Mouse (Mus musculus): ENCODE results near the gene Ano6.

Ano6 gene

DNA sequence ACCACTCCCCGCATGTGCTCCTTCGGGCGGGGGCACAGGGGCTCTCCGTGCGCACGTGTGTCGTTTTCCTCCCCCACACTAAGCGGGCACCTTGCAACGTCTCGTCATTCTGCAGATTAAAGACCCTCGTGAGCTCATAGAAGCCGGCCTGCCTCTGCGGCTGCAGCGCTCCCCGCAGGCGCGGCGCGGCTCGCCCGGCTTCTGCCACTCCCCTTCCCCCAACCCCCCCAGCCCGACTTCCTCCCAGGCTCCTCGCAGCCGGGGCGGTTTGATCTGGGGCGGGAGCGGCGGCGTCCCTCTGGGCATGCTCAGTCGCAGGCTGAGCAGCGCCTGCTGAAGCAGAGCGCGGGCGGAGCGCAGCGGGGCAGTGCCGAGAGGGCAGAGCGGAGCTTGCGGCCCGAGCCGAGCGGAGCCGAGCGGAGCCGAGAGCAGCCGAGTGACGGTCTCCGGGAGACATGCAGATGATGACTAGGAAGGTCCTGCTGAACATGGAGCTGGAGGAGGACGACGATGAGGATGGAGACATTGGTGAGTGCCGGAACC is at the start of gene Ano6:
TSS of gene Ano6 (plus strand) at position 315 of the 543 bp plus-strand sequence.
- DNase-seq (ENCODE audit: low read depth, low spot score) = peak; percentile 20

DNA sequence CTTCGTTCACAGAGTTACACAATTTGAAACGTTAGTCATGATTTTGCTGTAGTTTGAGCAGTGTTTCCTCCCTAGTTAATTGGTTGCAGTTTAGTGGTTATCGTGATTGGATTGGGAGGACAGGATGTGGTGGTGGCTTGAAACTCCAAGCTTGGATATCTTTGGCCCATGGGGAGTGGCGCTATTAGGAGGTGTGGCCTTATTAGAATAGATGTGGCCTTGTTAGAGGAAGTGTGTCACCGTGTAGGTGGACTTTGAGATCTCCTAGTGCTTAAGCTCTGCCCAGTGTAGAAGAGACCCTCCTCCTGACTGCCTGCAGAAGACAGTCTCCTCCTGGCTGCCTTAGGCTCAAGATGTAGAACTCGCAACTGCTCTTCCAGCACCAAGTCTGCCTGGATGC is 47.7 kb upstream of the Ano6 start:
- no peak for DNase-seq (ENCODE audit: low read depth, low spot score)

DNA sequence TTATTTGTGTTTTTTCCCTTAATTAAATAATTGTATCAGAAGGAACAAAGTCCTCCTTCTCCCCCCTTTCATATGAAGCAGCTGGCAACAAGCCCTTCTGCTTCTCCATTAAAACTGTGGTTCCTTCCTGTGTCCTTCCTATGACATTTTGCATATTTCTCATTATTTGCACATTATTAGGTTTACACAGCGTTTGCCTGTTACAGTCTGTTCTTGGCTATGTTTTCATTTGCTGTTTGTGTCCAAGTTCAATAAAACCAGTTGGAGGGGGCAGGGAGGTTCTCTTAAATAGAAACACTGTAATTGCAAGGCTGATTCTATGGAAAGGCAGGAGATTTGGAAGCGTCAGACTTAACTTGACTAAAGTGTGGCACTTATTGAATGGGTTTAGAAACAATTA is 46.8 kb upstream of the Ano6 start:
- no peak for DNase-seq (ENCODE audit: low read depth, low spot score)

DNA sequence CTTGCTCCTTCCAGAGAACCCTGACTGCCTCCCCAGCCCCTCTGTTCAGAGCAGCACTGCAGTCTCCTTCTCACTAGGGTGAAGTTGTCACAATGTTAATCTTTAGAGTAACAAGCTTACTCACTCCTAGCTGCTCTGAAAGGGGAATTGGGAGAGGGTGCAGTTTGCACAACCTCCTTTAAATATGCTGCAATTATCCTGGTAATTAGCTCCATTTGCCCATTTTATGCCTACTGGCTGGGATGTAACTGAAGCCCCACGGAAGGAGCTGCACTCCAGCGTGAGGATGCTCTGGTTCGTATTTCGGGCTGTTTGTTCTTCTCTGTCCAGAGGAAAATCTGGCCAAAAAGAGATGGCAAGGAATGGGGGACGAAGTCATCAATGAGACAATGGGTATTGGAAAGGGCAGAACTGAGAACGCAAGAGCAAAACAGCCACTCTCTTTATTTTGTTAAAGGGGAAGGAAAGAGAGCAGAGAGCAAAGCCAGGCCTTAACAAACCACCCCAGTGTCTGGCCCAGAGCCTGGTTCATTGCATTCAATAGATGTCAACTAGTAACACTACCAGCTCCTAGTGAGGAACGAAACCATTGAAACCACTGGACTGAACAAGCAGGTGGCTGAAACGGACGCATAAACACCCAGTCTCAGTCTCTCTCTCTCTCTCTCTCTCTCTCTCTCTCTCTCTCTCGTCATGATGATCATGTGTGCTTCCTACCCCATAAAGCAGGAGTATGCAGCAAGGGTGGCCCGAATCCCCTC is 45.1 kb upstream of the Ano6 start:
- DNase-seq (ENCODE audit: low read depth, low spot score) = no peak

DNA sequence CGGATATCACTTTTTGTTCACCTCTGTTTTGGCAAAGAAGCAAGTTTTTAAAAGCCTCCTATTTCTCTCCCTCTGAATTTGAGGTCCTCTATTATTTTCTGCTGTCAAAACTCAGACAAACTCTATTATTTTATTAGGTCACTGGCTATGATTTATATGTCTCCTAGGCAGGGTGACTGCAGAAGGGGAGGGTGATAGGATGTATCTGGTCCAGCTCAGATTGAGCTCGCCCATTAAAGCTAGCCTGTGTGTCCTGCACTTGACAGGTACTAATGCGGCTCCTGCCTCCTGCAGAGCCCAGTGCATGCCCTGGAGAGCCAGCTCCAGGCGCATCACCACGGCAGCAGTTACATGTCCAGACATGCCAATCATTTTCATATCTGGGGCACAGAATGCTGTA is 44.1 kb upstream of the Ano6 start:
- DNase-seq (ENCODE audit: low read depth, low spot score) = no peak

DNA sequence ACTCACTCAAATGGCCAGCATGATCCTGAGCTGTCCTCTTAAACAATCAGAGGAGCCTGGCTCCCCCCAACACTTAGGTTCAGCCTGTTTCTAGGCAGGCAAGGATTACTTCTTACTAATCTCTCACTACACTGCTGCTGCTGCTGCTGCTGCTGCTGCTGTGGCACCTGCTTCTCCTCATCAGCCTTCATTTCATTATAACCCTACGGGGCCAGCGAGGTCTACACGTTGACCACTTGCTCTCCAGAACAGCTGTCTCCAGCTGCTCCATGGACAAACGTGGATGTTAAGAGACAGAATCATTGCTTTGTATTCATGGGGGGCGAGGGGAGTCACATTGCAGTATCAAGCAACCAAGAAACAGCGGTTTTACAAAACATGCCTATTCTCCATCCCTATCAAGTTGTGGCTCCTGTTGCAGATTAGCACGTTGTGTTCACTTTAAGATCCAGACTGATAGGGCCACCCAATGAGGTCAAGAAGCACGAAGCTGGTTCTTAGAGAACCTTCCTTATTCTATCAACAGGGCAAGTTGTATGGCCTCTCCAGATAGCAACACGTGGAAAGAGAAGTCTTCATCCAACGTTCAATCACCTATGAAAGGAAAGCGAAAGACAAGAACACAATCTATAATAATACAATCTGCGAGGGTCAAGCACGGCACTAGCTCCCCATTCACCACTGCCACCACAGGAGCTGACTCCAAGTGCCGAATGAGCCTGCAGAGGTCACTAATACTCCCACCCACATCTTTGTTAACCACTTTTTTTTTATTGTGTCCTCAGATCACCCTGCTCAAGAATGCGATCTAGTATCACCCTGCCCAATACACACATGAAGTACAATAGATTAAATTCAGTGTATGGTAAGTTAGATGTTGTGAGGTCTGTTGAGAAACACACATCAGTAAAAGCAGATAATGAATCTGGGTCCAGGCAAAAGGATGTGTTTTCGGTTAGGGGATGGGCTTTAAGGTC is 43.4 kb upstream of the Ano6 start:
- no peak for DNase-seq (ENCODE audit: low read depth, low spot score)

DNA sequence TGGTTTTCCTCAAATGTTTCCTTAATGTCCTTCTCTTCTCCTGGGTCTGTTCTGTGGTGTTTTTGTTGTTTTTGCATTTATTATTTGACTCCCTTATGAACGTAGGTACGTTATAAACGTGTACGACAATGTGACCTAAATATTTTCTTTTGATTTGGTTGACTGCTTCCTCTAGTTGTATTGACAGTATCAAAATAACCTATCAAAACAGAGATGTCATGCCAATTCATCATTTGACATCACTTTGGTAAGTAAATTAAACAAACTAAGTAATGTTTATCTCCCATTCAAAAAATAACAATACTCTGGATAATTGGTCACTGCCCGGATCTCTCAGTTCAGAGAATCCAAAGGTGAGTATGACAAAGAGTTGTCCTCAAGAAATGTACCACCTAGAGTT is 41.4 kb upstream of the Ano6 start:
- DNase-seq (ENCODE audit: low read depth, low spot score) = no peak

DNA sequence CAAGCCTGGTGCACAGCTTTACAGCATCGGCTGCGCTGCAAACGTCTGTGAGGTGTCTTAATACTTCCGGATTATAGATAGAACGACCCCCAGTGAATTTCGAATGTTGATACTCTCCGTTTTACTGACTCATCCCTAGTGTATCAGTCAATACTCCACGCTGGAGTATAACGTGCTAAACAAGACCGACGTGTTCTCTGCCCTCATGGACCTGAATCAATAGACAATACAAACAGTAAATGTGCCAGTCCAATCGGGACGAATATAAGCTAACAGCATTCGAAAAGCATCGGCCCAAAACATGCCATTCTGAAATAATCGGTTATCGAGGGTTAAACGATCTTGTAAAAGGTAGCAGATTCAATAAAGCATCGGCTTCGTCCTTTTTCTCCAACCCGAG is 40.6 kb upstream of the Ano6 start:
- DNase-seq (ENCODE audit: low read depth, low spot score) = no peak

DNA sequence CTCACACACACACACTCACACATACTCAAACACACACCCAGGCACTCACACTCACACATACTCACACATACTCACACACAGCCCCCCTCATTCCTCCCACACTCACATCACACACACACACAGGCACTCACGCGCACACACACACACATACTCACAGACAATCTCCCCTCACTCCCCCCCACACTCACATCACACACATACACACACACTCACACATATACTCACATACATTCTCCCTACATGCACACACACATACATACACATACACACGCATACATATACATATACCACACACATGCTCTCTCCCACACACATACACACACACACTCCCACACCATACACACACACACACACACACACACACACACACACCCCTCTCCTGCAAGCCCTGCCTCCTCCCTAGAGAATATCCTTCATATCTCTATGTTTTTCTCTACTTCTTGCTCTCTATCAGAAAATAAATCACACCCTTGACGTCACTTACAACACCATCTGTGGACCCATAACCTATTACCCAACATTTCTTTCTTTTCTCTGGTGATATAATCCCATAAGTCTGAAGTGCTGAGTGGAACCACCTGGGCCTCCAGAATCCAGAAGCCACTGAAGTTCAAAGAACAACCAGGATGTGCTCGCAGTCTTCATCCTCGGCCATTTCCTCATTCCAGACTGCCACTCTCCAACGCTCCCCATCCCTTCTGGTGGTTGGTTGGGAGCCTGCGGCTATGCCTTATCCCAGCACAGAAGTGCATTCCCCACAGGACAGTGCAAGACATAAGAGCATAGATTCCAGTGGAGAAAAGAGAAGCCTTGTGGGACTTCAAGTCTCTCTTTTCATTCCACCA is 38.6 kb upstream of the Ano6 start:
- no peak for DNase-seq (ENCODE audit: low read depth, low spot score)

DNA sequence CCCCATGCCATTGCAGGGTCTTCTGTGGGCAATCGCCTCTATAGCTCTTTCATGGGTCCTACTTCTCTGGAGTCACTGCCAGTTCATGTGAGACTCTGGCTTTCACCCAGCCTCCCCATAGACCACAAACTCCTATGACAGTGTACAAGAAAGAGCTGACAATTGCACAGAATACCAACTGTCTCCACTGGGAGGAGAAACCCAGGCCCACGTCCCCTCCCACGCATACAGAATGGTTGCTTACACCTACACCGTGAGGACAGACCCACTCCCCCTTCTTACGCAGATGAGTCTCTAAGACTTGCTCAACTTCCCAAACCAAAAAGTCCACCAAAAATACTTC is 38.0 kb upstream of the Ano6 start:
- DNase-seq (ENCODE audit: low read depth, low spot score) = no peak

DNA sequence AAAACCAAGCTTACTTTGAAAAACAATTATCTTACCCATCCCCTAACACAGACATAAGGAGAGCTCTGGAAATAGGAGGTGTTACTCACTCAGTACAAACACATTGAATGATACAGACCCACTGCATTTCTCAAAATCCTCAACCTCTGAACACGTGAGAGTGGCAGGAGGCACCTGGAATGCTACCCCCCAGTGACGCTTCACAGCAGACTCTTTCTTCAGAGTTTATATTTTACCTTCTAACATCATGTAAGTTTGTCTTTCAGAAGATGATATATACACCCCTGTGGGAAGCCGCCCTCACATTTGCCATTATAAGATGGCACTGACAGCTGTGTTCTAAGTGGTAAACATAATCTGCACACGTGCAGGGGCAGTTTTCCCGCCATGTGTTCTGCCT is 37.6 kb upstream of the Ano6 start:
- no peak for DNase-seq (ENCODE audit: low read depth, low spot score)

DNA sequence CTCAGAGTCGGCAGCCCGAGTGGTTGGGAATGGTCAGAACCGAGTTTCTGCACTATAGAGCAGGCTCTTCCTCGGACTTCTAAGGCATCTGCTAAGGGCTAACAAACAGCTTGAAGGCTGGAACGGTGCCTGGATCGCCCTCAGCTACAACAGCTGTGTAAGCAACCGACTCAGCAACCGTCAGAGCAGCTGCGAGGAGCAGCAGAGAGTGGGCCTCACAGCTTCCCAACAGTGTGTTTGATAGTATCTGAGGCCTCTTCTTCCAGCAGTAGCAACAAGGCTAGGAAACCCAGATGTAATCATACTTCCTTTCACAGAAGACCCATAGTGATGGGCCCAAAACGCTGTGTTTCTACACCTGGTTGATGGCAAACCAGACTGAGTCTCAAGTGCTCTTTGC is 33.5 kb upstream of the Ano6 start:
- DNase-seq (ENCODE audit: low read depth, low spot score) = no peak

DNA sequence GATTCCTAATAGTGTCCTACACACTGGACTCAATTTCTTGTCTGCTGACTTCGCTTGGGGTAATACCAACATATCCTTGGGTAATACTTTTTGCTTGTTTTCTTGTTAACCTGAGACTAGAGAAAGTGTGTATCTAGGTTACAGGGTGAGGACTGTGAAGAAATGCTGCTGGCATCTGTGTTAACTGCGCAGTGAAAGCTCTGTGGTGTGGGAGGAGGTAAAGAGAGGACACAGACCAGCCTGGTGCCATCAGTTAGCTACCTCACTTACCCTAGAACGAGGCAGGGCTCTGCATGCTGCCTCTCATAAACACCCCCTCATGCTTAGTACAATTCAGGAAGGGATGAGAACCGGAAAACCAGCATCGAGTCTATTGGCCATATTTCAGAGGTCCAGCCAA is 32.6 kb upstream of the Ano6 start:
- DNase-seq (ENCODE audit: low read depth, low spot score) = no peak

DNA sequence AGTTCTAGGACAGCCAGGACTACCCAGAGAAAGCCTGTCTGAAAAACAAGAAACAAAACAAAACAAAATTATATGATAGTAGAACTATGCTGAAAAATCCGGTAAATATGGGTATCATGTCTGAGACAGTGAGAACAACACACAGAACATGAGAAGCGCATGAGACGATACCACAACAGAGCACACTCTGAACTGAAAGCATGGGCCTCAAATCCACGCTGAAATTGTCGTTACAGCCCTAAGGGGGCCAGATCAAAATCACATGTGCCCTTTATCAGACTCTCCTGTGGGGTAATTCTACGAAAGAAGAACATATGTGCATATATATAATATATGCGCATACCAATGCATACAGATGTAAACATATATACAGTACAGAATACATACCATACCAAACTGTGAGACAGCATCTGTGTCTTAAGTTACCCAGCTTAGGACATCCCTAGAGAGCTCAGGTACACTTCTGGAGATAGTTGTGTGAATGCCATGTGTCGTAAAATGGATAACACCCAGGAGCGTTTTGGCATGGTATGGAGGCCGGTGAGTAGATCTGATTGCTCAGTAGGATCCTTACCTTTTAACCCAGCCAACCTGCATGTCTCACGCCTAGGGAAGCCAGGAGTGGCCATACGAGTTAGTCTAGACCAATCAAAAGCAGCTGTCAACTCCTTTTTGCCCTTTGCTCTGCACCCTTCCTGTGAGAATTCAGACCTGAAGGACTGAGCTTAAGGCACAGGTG is 31.8 kb upstream of the Ano6 start:
- DNase-seq (ENCODE audit: low read depth, low spot score) = no peak

DNA sequence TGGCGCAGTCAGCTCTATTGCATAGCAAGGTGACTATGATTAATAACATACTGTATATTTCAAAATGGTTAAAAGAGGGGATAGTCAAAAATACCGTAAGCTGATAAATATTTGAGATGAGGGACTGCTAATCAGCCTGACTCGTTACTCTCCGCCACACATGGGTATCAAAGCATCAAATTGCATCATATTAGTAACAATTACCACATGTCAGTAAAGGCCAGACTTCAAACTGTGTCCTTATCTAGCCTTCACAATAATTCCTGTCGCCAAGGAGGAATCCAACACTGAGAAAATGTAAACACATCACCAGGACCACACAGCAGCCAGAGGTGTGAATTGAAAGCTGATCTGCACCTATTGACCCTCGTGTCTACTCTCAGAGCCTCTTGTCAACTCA is 30.8 kb upstream of the Ano6 start:
- DNase-seq (ENCODE audit: low read depth, low spot score) = no peak

DNA sequence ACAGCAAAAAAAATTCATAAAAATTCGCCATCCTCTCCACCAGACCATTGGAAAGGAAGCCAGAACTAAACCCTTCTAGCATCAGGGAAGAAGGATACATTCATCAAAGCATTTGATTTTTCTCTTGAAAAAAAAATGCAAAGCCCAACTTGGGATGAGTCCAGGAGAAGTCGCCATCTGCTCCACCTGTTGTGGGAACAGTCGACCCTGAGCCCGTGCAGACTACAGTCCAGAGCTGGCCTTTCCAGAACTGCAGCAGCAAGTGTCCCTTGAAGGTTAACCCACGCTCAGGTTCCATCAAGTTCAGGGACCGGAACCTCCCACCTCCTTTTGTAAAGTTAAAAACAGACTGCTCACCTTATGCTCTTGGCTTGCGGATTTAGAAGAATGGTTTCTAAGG is 29.2 kb upstream of the Ano6 start:
- no peak for DNase-seq (ENCODE audit: low read depth, low spot score)

DNA sequence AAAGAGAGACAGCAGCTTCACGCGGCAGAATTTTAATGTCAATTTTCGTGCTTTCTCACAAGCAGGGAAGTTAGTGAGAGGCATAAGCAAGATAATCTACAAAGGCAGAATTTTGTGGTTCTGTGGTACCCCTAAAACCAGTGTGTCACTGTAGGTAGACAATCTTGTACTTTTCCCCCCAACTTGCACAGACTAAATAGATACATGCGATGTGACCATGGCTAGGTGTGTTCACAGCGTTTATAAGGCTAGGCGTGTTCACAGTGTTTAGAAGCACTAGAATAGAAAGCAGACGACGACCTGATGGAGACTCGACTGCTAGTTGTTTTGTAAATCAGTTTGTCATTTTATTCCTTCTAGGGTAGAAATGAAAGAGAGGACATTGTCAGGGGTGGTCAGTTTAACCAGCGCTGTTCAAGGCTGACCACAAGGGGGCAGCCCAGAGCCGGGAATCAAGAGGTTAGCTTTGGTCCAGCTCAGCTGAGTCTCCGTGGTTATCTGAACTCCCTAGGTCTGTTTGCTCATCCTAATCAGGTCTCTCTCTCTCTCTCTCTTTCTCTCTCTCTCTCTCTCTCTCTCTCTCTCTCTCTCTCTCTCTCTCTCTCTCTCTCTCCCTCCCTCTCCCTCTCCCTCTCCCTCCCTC is 27.9 kb upstream of the Ano6 start:
- DNase-seq (ENCODE audit: low read depth, low spot score) = peak; percentile 34

DNA sequence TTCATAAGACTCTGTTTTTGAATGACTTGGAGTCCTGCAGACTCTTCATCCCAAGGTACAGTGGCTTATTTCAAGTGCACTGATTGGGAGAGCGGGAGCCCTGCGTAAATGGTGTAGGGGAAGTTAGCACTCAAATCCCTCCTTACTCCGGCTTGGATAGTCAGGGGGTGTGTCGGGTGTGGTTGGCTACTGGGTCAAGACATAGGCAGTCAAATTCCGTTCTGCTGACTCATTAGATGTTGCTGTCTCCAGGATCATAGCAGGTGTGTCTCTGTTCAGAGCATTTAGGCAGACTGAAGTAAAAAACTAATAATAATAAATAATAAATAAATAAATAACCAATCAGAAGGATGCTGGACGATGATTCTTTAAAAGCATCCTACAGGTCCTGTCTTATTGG is 27.2 kb upstream of the Ano6 start:
- no peak for DNase-seq (ENCODE audit: low read depth, low spot score)

DNA sequence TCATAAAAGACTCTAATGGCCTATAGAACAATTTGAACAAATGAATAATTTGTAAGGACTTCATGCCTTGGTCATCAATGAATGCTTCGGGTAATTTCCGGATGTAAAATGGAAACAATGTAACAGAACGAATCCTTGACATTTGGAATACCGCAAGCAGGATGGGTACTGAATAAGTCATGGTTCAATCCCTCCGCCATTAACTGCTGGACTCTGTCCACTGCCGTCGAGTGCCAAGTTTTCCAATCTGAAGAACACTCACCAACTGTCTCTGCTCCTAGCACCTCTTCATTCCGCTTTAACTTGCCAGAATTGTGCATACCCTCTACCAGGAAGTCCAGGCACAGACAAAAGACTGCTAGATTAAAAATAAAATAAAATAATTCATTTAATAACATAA is 25.4 kb upstream of the Ano6 start:
- no peak for DNase-seq (ENCODE audit: low read depth, low spot score)

DNA sequence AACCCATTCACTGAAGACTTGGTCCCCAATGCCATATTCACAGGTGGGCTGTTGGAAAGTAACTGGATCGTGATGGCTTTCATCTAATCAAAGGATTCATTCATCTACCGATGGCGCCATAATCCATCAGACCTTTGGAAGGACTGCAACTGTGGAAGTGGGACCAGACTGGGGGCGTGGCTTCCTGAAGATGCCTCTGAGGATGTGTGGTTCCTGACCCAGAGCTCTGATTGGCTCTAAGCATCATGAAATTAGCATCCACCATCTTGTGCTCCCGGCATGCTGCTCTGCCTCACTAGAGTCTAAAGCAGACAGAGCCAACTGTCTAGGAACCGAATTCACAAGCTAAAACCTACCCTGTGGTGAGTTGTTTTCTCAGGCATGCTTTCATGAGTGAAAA is 24.7 kb upstream of the Ano6 start:
- DNase-seq (ENCODE audit: low read depth, low spot score) = no peak

DNA sequence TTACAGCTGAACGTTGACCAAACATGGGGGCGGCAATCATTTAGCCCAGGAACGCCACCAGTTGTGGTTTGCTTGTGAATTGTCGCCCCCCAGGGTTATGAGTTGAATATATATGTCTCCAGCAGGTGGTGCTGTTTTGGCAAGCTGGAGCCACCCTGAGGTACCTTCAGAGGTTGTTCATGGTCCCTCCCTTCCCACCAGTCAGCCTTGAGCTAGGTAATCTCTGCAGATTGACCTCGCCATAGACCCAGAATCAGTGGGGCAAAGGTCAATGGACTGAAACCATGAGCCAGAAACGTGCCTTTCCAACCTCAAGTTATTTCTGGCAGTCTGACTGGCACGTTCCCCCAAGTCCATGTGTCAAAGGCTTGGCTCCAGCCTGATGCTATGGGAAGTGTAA is 22.8 kb upstream of the Ano6 start:
- no peak for DNase-seq (ENCODE audit: low read depth, low spot score)
